12 mouse cellular contexts compared by ENCODE assay signal in the genomic region with DNA sequence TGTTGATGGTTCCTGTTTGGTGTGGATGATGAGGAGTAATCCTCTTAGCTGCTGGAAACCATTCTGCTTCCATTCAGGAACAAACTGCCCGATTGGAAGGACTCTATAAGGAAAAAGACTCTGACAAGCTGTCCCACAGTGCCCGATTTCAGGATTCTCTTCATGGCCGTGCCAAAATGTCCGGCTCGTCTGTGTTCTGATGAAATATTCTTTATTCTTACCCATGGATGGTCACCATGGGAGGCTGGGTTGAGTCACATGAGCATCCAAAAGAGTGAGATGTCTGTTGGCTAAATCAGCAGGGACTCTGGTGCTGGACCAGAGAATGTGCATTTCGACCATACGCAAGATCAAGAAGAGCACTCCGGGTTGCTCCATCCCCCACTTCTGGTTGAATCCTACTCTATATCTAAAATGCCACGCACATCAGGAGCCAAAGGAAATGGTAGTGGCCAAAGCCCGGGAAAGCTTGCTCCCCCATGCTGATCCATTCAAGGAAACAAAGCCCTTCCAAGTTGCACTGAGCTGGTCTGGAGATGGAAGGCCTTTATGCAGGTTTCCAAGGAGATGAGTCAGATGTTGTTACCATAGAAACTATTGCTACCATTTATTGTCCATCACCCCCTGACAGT.
DNase-seq lines count a peak whose midpoint lies in the region; ATAC-seq lines count a peak whose summit lies in the region.
"Had no signal": no experiment of that assay in that cellular context is flagged by ENCODE, and none has a peak within 500 bp of the region (broad histone marks: within the 10 kb centered on the region; RNA-seq: fewer than 3 reads in every experiment).

No protein-coding gene starts in this region.

- H3K4me3 ChIP-seq in forebrain, embryonic 12.5 days (replicated peaks): no peak overlapping the region
- H3K4me3 ChIP-seq in neural tube, embryonic 15.5 days (replicated peaks): no peak overlapping the region
- H3K4me3 ChIP-seq: heart, embryonic 15.5 days; liver, embryonic 12.5 days had no signal

- peak overlapping the region; percentile 66 for H3K27ac ChIP-seq in forebrain, embryonic 12.5 days
- no peak overlapping the region; the same call in 1 of the 2 replicates for H3K27ac ChIP-seq in neural tube, embryonic 15.5 days (replicated peaks)
- H3K27ac ChIP-seq: heart, embryonic 15.5 days; liver, embryonic 12.5 days had no signal

- no peaks in the 10 kb centered on the region for H3K36me3 ChIP-seq in forebrain, embryonic 12.5 days (replicated peaks)
- no peaks in the 10 kb centered on the region for H3K36me3 ChIP-seq in neural tube, embryonic 15.5 days
- H3K36me3 ChIP-seq: heart, embryonic 15.5 days; liver, embryonic 12.5 days had no signal

- peaks cover 32% of the 10 kb centered on the region for H3K4me1 ChIP-seq in forebrain, embryonic 12.5 days
- peaks cover 13% of the 10 kb centered on the region for H3K4me1 ChIP-seq in neural tube, embryonic 15.5 days
- H3K4me1 ChIP-seq: heart, embryonic 15.5 days; liver, embryonic 12.5 days had no signal

- H3K9ac ChIP-seq in forebrain, embryonic 12.5 days: no peak overlapping the region
- H3K9ac ChIP-seq in neural tube, embryonic 15.5 days (replicated peaks): no peak overlapping the region
- H3K9ac ChIP-seq: heart, embryonic 15.5 days; liver, embryonic 12.5 days had no signal

- intact Hi-C loops in gastrocnemius, postnatal 14 days (cut with DNase I; ENCODE audit: low total_unique reads): no loop called here

- H3K9me3 ChIP-seq in forebrain, embryonic 12.5 days: no peaks in the 10 kb centered on the region
- no peaks in the 10 kb centered on the region for H3K9me3 ChIP-seq in neural tube, embryonic 15.5 days (replicated peaks)
- H3K9me3 ChIP-seq: heart, embryonic 15.5 days; liver, embryonic 12.5 days had no signal

- H3K4me2 ChIP-seq in forebrain, embryonic 12.5 days: peak overlapping the region; percentile 13; the same call in 1 of the 2 replicates
- no peak overlapping the region for H3K4me2 ChIP-seq in neural tube, embryonic 15.5 days
- H3K4me2 ChIP-seq: heart, embryonic 15.5 days; liver, embryonic 12.5 days had no signal

- peak; percentile 80 for DNase-seq in heart, adult 11 months
- DNase-seq in heart, adult 9 months (ENCODE audit: low spot score in 2 of 2): no peak
- DNase-seq in mesoderm, embryonic 11.5 days (ENCODE audit: low read depth, low spot score): peak; percentile 61
- DNase-seq in frontal cortex, postnatal 25 days (ENCODE audit: low spot score in 2 of 2): no peak
- DNase-seq in thymus, postnatal 4 days: no peak
- no peak for DNase-seq in gastrocnemius, postnatal 14 days
- DNase-seq: kidney, adult 9 months; lung, postnatal 4 days had no signal

- no peaks in the 10 kb centered on the region for H3K27me3 ChIP-seq in forebrain, embryonic 12.5 days
- 0 out of 2 replicates have a peak, but pooled peaks cover 3% of the 10 kb centered on the region for H3K27me3 ChIP-seq in neural tube, embryonic 15.5 days (replicated peaks)
- H3K27me3 ChIP-seq: heart, embryonic 15.5 days; liver, embryonic 12.5 days had no signal

- peak; percentile 82 for ATAC-seq in forebrain, embryonic 12.5 days (ENCODE audit: low FRiP score)
- peak; percentile 62 for ATAC-seq in neural tube, embryonic 15.5 days (ENCODE audit: low FRiP score)
- ATAC-seq: liver, embryonic 12.5 days had no signal

- 39% methylated on average over 10 of the region's 10 CpGs for WGBS in forebrain, embryonic 12.5 days
- 30% methylated on average over 10 of the region's 10 CpGs for WGBS in neural tube, embryonic 15.5 days

Comparison
In these comparisons a context has a peak if more than half of its experiments do, and no peak if none do; other contexts are left out.
1. DNase-seq: peak in heart, adult 11 months (single experiment) and mesoderm, embryonic 11.5 days (single experiment); none in heart, adult 9 months (0 of 2), frontal cortex, postnatal 25 days (0 of 2), thymus, postnatal 4 days (single experiment) and gastrocnemius, postnatal 14 days (single experiment).